Mouse (Mus musculus) midbrain, embryonic 12.5 days (tissue): ENCODE data around the gene Pla2g2c. TPM values are rescaled to one million over a fixed set of nuclear protein-coding genes. Genes with fewer than 3 reads are reported as not detected.

Source experiments
- ATAC-seq: fragments of 200-750 bp; cut with Nextera tagmentation; 2 replicates; pipeline ENCODE4 v1.8.0; 2017; ENCODE audit warnings: low read depth, moderate TSS enrichment, moderate library complexity; ENCODE audit not compliant: low FRiP score
- H3K27ac ChIP-seq: fragments of 300-500 bp; sonication (generic); replicated peaks from 2 replicates; pipeline ENCODE4 v1.5.1; 2016; ENCODE audit warnings: mild to moderate bottlenecking
- H3K27me3 ChIP-seq: fragments of 300-500 bp; sonication (generic); 2 replicates; pipeline ENCODE4 v1.6.1; 2016; ENCODE audit warnings: mild to moderate bottlenecking
- H3K36me3 ChIP-seq: fragments of 300-500 bp; sonication (generic); 2 replicates; pipeline ENCODE4 v1.6.1; 2016
- H3K4me1 ChIP-seq: fragments of 300-500 bp; sonication (generic); 2 replicates; pipeline ENCODE4 v1.6.1; 2016
- H3K4me2 ChIP-seq: fragments of 300-500 bp; sonication (generic); replicated peaks from 2 replicates; pipeline ENCODE4 v1.6.1; 2016; ENCODE audit warnings: mild to moderate bottlenecking, moderate library complexity
- H3K4me3 ChIP-seq: fragments of 300-500 bp; sonication (generic); 2 replicates; pipeline ENCODE4 v1.5.1; 2016; ENCODE audit warnings: mild to moderate bottlenecking
- H3K9ac ChIP-seq: fragments of 300-500 bp; sonication (generic); replicated peaks from 2 replicates; pipeline ENCODE4 v1.6.1; 2016; ENCODE audit warnings: mild to moderate bottlenecking, moderate library complexity
- H3K9me3 ChIP-seq: fragments of 300-500 bp; sonication (generic); 2 replicates; pipeline ENCODE4 v1.6.1; 2016; ENCODE audit warnings: mild to moderate bottlenecking
- WGBS: fragments of 180-500 bp; shearing (Covaris S2); methylation state at CpG from one replicate; pipeline ENCODE4 v1.1.7; 2016; 5-methylcytosine and 5-hydroxymethylcytosine counted together
- polyA plus RNA-seq: library from polyadenylated mRNA; unstranded; fragments of >200 nt; fragmentation: Nextera tagmentation; extraction: Ambion mirVana; gene quantifications from 2 replicates; pipeline ENCODE4 v1.2.1, GENCODE M21; 2016

Gene Pla2g2c
- polyA plus RNA-seq, 1 experiment from 2014 or later = 0.50 TPM

GRCm38 (mm10) chr4:138710633-138711032, 14.0 kb upstream of the Pla2g2c start:
- Histone ChIP-seq H3K4me1 (no peaks in the 10 kb centered on the region), H3K4me3 (no peak overlapping the region), H3K4me2 (no peak overlapping the region), H3K9me3 (no peaks in the 10 kb centered on the region), H3K36me3 (no peaks in the 10 kb centered on the region), H3K9ac (no peak overlapping the region), H3K27me3 (no peaks in the 10 kb centered on the region), H3K27ac (no peak overlapping the region)
- no peak for ATAC-seq
- WGBS = 86% methylated on average over 11 of the region's 11 CpGs

- H3K27me3 ChIP-seq = no peaks in the 10 kb centered on the region
- no peaks in the 10 kb centered on the region for H3K4me1 ChIP-seq
- no peak overlapping the region for H3K27ac ChIP-seq
- WGBS = 74% methylated on average over 17 of the region's 17 CpGs
- H3K9me3 ChIP-seq = no peaks in the 10 kb centered on the region
- no peak overlapping the region for H3K4me3 ChIP-seq
- no peaks in the 10 kb centered on the region for H3K36me3 ChIP-seq
- no peak overlapping the region for H3K4me2 ChIP-seq
- H3K9ac ChIP-seq = no peak overlapping the region
- ATAC-seq = no peak
These were observed 13.4 kb upstream of the Pla2g2c start for GRCm38 (mm10) chr4:138711051-138711820.

GRCm38 (mm10) chr4:138712096-138712495, 12.5 kb upstream of the Pla2g2c start:
- Histone ChIP-seq H3K4me3 (no peak overlapping the region), H3K4me2 (no peak overlapping the region), H3K27me3 (no peaks in the 10 kb centered on the region), H3K9me3 (no peaks in the 10 kb centered on the region), H3K36me3 (no peaks in the 10 kb centered on the region), H3K9ac (no peak overlapping the region), H3K27ac (no peak overlapping the region), H3K4me1 (no peaks in the 10 kb centered on the region)
- WGBS = 90% methylated on average over 11 of the region's 11 CpGs
- no peak for ATAC-seq

GRCm38 (mm10) chr4:138712621-138713020, 12.0 kb upstream of the Pla2g2c start:
- no peak overlapping the region for H3K9ac ChIP-seq
- 82% methylated on average over 8 of the region's 8 CpGs for WGBS
- H3K27me3 ChIP-seq = no peaks in the 10 kb centered on the region
- ATAC-seq = no peak
- no peak overlapping the region for H3K27ac ChIP-seq
- no peak overlapping the region for H3K4me2 ChIP-seq
- no peaks in the 10 kb centered on the region for H3K36me3 ChIP-seq
- H3K4me3 ChIP-seq = no peak overlapping the region
- no peaks in the 10 kb centered on the region for H3K4me1 ChIP-seq
- no peaks in the 10 kb centered on the region for H3K9me3 ChIP-seq

GRCm38 (mm10) chr4:138714186-138714585, 10.4 kb upstream of the Pla2g2c start:
- H3K36me3 ChIP-seq = no peaks in the 10 kb centered on the region
- no peaks in the 10 kb centered on the region for H3K27me3 ChIP-seq
- no peak overlapping the region for H3K4me2 ChIP-seq
- H3K9me3 ChIP-seq = no peaks in the 10 kb centered on the region
- H3K9ac ChIP-seq = no peak overlapping the region
- WGBS = 80% methylated on average over 1 of the region's 1 CpGs
- no peak overlapping the region for H3K4me3 ChIP-seq
- ATAC-seq = no peak
- H3K27ac ChIP-seq = no peak overlapping the region
- H3K4me1 ChIP-seq = no peaks in the 10 kb centered on the region

GRCm38 (mm10) chr4:138716697-138717096, 7.9 kb upstream of the Pla2g2c start:
- WGBS = 88% methylated on average over 9 of the region's 9 CpGs
- Histone ChIP-seq H3K9me3 (no peaks in the 10 kb centered on the region), H3K4me2 (no peak overlapping the region), H3K4me3 (no peak overlapping the region), H3K36me3 (no peaks in the 10 kb centered on the region), H3K9ac (no peak overlapping the region), H3K27ac (no peak overlapping the region), H3K4me1 (no peaks in the 10 kb centered on the region), H3K27me3 (no peaks in the 10 kb centered on the region)
- no peak for ATAC-seq

GRCm38 (mm10) chr4:138718586-138719263, 5.9 kb upstream of the Pla2g2c start:
- WGBS = 80% methylated on average over 5 of the region's 5 CpGs
- H3K27me3 ChIP-seq = no peaks in the 10 kb centered on the region
- H3K27ac ChIP-seq = no peak overlapping the region
- no peaks in the 10 kb centered on the region; the same call in 1 of the 2 replicates for H3K4me1 ChIP-seq
- no peak for ATAC-seq
- H3K4me2 ChIP-seq = no peak overlapping the region
- no peak overlapping the region for H3K4me3 ChIP-seq
- H3K36me3 ChIP-seq = no peaks in the 10 kb centered on the region
- no peaks in the 10 kb centered on the region for H3K9me3 ChIP-seq
- no peak overlapping the region for H3K9ac ChIP-seq

GRCm38 (mm10) chr4:138719264-138719596, 5.4 kb upstream of the Pla2g2c start:
- Histone ChIP-seq H3K4me1 (peaks cover 2% of the 10 kb centered on the region; the same call in 1 of the 2 replicates), H3K9me3 (no peaks in the 10 kb centered on the region), H3K27ac (no peak overlapping the region), H3K4me3 (no peak overlapping the region), H3K4me2 (no peak overlapping the region), H3K9ac (no peak overlapping the region), H3K27me3 (no peaks in the 10 kb centered on the region), H3K36me3 (no peaks in the 10 kb centered on the region)
- no peak for ATAC-seq
- WGBS = 78% methylated on average over 5 of the region's 5 CpGs

- Histone ChIP-seq H3K9ac (no peak overlapping the region), H3K4me1 (peaks cover 17% of the 10 kb centered on the region), H3K9me3 (no peaks in the 10 kb centered on the region), H3K4me2 (no peak overlapping the region), H3K4me3 (no peak overlapping the region), H3K27ac (no peak overlapping the region), H3K27me3 (0 out of 2 replicates have a peak, but pooled peaks cover 3% of the 10 kb centered on the region), H3K36me3 (no peaks in the 10 kb centered on the region)
- WGBS = 84% methylated on average over 15 of the region's 15 CpGs
- ATAC-seq = no peak
These were observed 905 bp upstream of the Pla2g2c start for GRCm38 (mm10) chr4:138723493-138724281.

- no peaks in the 10 kb centered on the region for H3K9me3 ChIP-seq
- H3K27me3 ChIP-seq = 0 out of 2 replicates have a peak, but pooled peaks cover 3% of the 10 kb centered on the region
- 7% methylated on average over 13 of the region's 13 CpGs for WGBS
- H3K9ac ChIP-seq = peak overlapping the region; percentile 48
- H3K4me1 ChIP-seq = peaks cover 25% of the 10 kb centered on the region
- ATAC-seq = peak; percentile 80; the same call in 1 of the 2 replicates
- peak overlapping the region; percentile 60 for H3K4me2 ChIP-seq
- no peaks in the 10 kb centered on the region for H3K36me3 ChIP-seq
- peak overlapping the region; percentile 34 for H3K4me3 ChIP-seq
- no peak overlapping the region for H3K27ac ChIP-seq
These were observed 502 bp downstream of the Pla2g2c start for GRCm38 (mm10) chr4:138725127-138725461.

GRCm38 (mm10) chr4:138725751-138726150, 1.2 kb downstream of the Pla2g2c start:
- no peaks in the 10 kb centered on the region for H3K9me3 ChIP-seq
- no peak for ATAC-seq
- 0 out of 2 replicates have a peak overlapping the region, but pooled peaks have one; percentile 60 for H3K4me2 ChIP-seq
- peaks cover 25% of the 10 kb centered on the region for H3K4me1 ChIP-seq
- WGBS = 81% methylated on average over 5 of the region's 5 CpGs
- no peak overlapping the region for H3K4me3 ChIP-seq
- no peak overlapping the region for H3K9ac ChIP-seq
- no peaks in the 10 kb centered on the region for H3K36me3 ChIP-seq
- 0 out of 2 replicates have a peak, but pooled peaks cover 3% of the 10 kb centered on the region for H3K27me3 ChIP-seq
- no peak overlapping the region for H3K27ac ChIP-seq
